Mouse (Mus musculus): Measurements from ENCODE around the gene Rnf144a.

The Rnf144a gene

GRCm38 (mm10) chr12:26370004-26370403, 45.0 kb downstream of the Rnf144a start:
- no peak for DNase-seq (ENCODE audit: extremely low spot score)

GRCm38 (mm10) chr12:26367361-26367760, 47.7 kb downstream of the Rnf144a start:
- no peak for DNase-seq (ENCODE audit: extremely low spot score)

- DNase-seq (ENCODE audit: extremely low spot score) = no peak
These were observed 48.7 kb downstream of the Rnf144a start for GRCm38 (mm10) chr12:26366372-26366771.

GRCm38 (mm10) chr12:26365531-26366315, 49.3 kb downstream of the Rnf144a start:
- no peak for DNase-seq (ENCODE audit: extremely low spot score)

- DNase-seq (ENCODE audit: extremely low spot score) = no peak
These were observed 50.2 kb downstream of the Rnf144a start for GRCm38 (mm10) chr12:26364822-26365221.

DNA sequence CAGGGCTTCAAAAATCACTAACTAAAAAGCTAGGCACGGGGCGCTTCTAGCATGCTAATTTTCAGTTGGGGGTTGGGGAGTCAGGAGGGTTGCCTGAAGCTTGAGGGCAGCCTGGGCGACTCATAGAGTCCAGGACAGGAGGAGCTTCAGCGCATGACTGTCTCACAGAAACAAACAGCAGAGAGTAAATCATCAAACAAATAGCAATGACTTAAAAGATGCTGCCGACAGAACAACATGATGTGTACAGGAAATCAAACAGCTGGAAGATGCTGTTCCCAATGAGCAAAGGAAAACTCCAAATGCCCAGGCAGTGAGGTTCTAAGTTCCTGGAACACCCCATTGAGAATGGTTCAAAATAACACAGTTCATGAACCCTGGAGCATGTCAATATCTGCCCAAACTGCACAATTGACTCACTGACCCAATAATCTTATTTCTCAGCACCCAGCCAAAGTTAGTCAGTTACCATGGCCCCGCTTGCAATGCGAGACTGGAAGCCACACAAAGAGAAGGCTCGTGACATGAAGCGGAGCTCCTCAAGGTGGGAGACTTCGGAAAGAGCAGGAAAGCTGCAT, 54.0 kb downstream of the Rnf144a start:
- DNase-seq (ENCODE audit: extremely low spot score) = no peak

GRCm38 (mm10) chr12:26359817-26360216, 55.2 kb downstream of the Rnf144a start:
- DNase-seq (ENCODE audit: extremely low spot score) = no peak

DNA sequence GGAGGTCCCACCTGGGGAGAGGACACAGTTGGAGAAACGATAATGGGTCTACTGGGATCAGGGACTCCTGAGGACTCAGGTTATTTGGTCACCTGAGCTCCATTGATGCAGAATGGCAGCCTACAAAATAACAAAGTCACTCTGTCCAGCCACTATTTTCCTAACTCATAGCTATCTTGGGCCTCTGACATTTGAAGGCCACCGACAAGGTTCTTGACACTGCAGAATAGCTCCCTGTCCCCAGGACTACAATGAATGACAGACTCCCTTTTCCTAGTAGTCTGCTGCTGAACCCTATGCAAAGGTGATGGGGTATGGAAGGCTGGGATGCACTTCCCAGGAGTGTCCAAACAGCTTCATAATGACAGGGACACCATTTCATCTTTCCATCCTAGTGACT, 55.8 kb downstream of the Rnf144a start:
- DNase-seq (ENCODE audit: extremely low spot score) = no peak

DNA sequence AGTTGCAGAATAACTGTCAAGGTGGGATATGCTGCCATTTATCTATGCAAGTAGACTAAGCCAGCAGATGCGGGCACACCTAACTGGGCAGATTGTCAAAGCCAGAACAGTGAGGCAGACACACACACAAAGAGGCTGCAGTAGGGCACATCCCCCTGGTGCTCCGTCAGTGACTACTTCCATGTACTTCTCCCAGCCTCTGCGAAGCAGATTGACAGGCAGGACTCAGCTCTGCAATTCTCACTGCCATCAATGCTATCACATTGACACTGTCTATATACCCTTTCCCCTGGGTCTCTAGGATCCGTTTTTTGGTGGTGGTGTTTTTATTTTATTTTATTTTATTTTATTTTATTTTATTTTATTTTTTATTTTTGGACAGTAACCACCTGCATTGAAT, 57.8 kb downstream of the Rnf144a start:
- no peak for DNase-seq (ENCODE audit: extremely low spot score)

- DNase-seq (ENCODE audit: extremely low spot score) = peak; percentile 6
These were observed 58.9 kb downstream of the Rnf144a start for GRCm38 (mm10) chr12:26356191-26356590.

DNA sequence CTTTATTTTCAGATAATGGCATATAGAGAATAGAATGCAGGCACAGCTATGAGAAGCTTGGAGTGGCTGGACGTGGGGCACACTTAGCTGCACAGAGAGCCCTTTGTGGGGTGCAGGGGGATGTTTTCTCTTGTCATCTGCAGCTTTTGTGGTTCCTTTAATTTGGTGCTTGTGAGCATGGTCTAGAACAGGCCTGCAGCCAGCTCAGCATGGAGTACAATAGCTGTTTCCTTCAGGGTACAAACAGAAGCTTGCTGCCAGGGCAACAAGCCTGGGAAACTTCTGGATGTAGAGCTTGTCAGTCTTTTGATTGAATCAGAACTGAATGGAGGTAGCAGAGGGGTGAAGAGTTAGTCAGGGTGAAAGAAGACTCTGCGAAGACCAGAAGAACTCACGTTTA, 63.7 kb downstream of the Rnf144a start:
- no peak for DNase-seq (ENCODE audit: extremely low spot score)

DNA sequence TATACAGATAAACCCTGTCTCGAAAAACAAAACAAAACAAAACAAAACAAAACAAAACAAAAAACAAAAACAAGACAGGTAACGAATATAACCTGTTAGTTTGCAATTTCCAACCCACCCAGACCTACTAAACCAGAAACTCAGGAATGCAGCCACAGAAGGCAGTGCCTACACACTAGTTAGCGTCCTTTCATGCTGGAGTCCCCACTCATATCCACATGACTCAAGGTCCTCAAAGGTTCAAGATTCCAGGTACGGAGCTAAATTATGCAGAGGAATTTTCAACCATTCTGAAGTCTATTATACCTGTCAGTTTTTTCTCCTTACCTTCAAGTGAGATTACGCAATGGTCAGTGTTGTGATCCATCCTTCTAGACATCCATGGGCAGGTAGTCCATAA, 70.6 kb downstream of the Rnf144a start:
- no peak for DNase-seq (ENCODE audit: extremely low spot score)

GRCm38 (mm10) chr12:26343131-26343530, 71.9 kb downstream of the Rnf144a start:
- no peak for DNase-seq (ENCODE audit: extremely low spot score)

DNA sequence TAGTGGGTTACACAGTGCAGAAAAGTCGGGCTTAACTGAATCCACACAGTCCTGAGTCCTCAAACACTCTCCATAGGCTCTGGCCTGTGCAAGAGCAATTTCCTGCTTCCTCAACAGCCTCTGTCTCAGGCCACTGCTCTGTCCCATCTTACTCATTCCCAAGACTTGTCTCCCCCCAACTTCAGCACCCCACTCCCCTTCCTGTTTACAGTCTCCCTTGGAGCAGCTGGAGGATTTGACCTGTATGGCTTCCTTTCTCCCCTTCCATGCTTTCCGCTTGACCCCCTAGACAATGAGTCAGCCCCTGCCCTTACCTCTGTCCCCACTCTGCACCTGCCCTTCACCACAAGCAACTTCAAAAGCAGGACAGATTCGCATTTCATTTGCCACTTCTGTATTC, 72.4 kb downstream of the Rnf144a start:
- DNase-seq (ENCODE audit: extremely low spot score) = no peak

- DNase-seq (ENCODE audit: extremely low spot score) = no peak
These were observed 73.0 kb downstream of the Rnf144a start for GRCm38 (mm10) chr12:26342086-26342485.

- no peak for DNase-seq (ENCODE audit: extremely low spot score)
These were observed 74.4 kb downstream of the Rnf144a start for GRCm38 (mm10) chr12:26340621-26341020.

- no peak for DNase-seq (ENCODE audit: extremely low spot score)
These were observed 75.2 kb downstream of the Rnf144a start for GRCm38 (mm10) chr12:26339886-26340285.

GRCm38 (mm10) chr12:26339181-26339580, 75.9 kb downstream of the Rnf144a start:
- no peak for DNase-seq (ENCODE audit: extremely low spot score)

GRCm38 (mm10) chr12:26333678-26334077, 81.4 kb downstream of the Rnf144a start:
- no peak for DNase-seq (ENCODE audit: extremely low spot score)

DNA sequence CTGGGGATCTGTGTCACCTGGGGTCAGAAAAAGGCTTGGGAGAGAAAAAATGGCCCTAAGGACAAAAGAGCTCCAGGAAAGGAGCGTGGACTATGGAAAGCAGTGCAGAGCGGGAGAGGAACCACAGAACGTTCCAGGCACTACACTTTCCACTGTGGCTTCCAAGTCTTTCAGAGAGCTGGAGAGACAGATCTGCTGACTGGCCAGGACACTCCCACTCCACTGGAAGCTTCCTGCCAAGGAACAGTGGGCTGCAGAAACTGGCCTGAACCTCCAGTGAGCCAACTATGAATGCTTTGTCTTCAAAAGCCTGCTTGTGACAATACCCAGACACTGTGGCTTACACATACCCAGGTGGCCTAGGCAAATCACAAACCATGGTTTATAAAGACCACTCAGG, 84.0 kb downstream of the Rnf144a start:
- DNase-seq (ENCODE audit: extremely low spot score) = no peak

DNA sequence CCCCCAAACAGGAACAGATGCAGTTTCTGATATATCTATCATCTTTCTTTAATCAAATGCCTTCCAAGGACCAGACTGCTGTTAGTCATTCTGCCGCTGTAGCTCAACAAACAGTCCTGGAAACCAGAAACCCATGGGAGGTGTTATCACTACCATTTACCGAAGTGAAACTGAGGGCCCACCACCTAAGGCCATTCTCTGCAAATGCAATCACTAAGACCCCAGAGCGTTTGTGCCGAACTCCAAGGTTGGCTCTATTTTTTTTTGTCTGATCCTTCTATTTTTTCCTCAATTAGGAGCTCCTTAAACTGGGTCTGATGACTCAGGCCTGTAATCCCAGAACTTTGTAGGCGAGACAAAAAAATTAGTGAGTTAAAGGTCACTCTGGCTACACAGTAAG, 85.3 kb downstream of the Rnf144a start:
- no peak for DNase-seq (ENCODE audit: extremely low spot score)

GRCm38 (mm10) chr12:26329031-26329675, 85.9 kb downstream of the Rnf144a start:
- DNase-seq (ENCODE audit: extremely low spot score) = no peak

DNA sequence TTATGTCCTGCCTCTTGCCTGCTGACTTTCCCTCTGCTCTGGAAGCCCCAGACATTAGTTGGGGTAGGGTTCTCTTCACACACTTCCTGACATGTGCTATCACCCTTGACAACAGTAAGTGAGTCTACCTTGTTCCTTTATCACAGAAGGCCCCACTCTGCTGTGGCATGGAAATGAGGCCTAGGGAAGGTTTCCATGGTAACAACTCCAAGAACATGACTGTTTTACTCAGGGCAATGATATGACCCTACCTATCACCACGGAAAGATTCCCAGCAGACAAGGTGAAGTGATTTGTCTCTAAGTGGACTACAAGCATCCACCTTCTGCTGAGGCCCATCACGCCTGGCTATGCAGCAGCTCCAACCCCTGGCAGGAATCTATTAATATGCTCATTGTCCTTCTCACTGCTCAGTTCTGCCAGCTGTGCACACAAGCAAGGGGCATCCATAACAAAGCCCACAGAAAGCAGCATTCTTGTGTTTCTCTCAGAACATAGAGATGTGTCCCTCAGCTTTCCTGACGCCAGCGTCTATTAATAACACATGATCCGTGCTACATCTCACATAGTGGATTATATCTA, 91.2 kb downstream of the Rnf144a start:
- no peak for DNase-seq (ENCODE audit: extremely low spot score)
